Mouse (Mus musculus) MEL (cell line): ENCODE measurements around the gene Plekhb2. TPM values are rescaled to one million over a fixed set of nuclear protein-coding genes. Genes with fewer than 3 reads are reported as not detected.

ENCODE experiments used
- DNase-seq: peaks from one replicate; pipeline ENCODE4 v3.0.0; 2011; ENCODE audit warnings: low read depth, low spot score
- H3K27ac ChIP-seq: 2 replicates; pipeline ENCODE4 v1.5.1; 2012; ENCODE audit warnings: low read depth, mild to moderate bottlenecking, control low read depth, low read length, moderate library complexity; ENCODE audit not compliant: control insufficient read depth
- H3K27me3 ChIP-seq, 2 experiments: fragments of 150-350 bp in 1 of 2; sonication (generic) in 1 of 2; 2 replicates each; pipeline ENCODE4 v1.6.1; 2012; ENCODE audit warnings: low read length in 2 of 2, mild to moderate bottlenecking in 2 of 2, improper control_type of control experiment in 1 of 2, moderate library complexity in 1 of 2; ENCODE audit not compliant: insufficient read depth in 2 of 2, control insufficient read depth in 1 of 2
- H3K36me3 ChIP-seq, 2 experiments: 2 replicates each; pipeline ENCODE4 v1.6.1; 2012 to 2014; ENCODE audit warnings: low read length in 2 of 2, improper control_type of control experiment in 1 of 2, inconsistent platforms in 1 of 2, mild to moderate bottlenecking in 1 of 2; ENCODE audit not compliant: insufficient read depth in 2 of 2, control insufficient read depth in 1 of 2
- H3K4me1 ChIP-seq, 2 experiments: fragments of 150-350 bp in 1 of 2; sonication (generic) in 1 of 2; 2 replicates each; pipeline ENCODE4 v1.6.1; 2012; ENCODE audit warnings: low read length in 2 of 2, improper control_type of control experiment in 1 of 2, mild to moderate bottlenecking in 1 of 2; ENCODE audit not compliant: insufficient read depth in 2 of 2, control insufficient read depth in 1 of 2
- H3K4me3 ChIP-seq, 2 experiments: fragments of 150-350 bp in 1 of 2; sonication (generic) in 1 of 2; 2 replicates each; pipeline ENCODE4 v1.5.1; 2012; ENCODE audit warnings: low read depth in 2 of 2, low read length in 2 of 2, mild to moderate bottlenecking in 2 of 2, moderate library complexity in 2 of 2, control low read depth in 1 of 2, improper control_type of control experiment in 1 of 2; ENCODE audit not compliant: control insufficient read depth in 1 of 2, insufficient read depth in 1 of 2
- H3K79me2 ChIP-seq: 2 replicates; pipeline ENCODE4 v1.6.1; 2012; ENCODE audit warnings: mild to moderate bottlenecking, low read length, moderate library complexity; ENCODE audit not compliant: control insufficient read depth, poor library complexity, insufficient read depth
- H3K9ac ChIP-seq: 2 replicates; pipeline ENCODE4 v1.6.1; 2012; ENCODE audit warnings: low read depth, mild to moderate bottlenecking, control low read depth, low read length, moderate library complexity; ENCODE audit not compliant: control insufficient read depth, poor library complexity, severe bottlenecking
- H3K9me3 ChIP-seq: fragments of 150-350 bp; sonication (generic); replicated peaks from 2 replicates; pipeline ENCODE4 v1.6.1; 2012; ENCODE audit warnings: mild to moderate bottlenecking, low read length, improper control_type of control experiment, moderate library complexity; ENCODE audit not compliant: insufficient read depth
- BHLHE40 ChIP-seq: IDR thresholded peaks from 2 replicates; pipeline ENCODE4 v1.6.1; 2012; ENCODE audit warnings: low read depth, mild to moderate bottlenecking, inconsistent platforms, low read length, improper control_type of control experiment, borderline replicate concordance
- CTCF ChIP-seq, 3 experiments: IDR thresholded peaks in 2 of 3; conservative IDR thresholded peaks in 1 of 3; 2 replicates each; pipeline ENCODE4 v1.5.1; 2011 to 2012; ENCODE audit warnings: low read length in 3 of 3, low read depth in 2 of 3, mild to moderate bottlenecking in 2 of 3, improper control_type of control experiment in 1 of 3, inconsistent platforms in 1 of 3, mixed read lengths in 1 of 3, moderate library complexity in 1 of 3; ENCODE audit not compliant: control insufficient read depth in 1 of 3, insufficient read depth in 1 of 3, poor library complexity in 1 of 3, severe bottlenecking in 1 of 3
- E2F4 ChIP-seq: IDR thresholded peaks from 2 replicates; pipeline ENCODE4 v1.6.1; 2011; ENCODE audit warnings: low read depth, low read length, improper control_type of control experiment, borderline replicate concordance
- EP300 ChIP-seq, 2 experiments: IDR thresholded peaks; 2 replicates each; pipeline ENCODE4 v1.6.1; 2011; ENCODE audit warnings: improper control_type of control experiment in 2 of 2, low read length in 2 of 2, low read depth in 1 of 2, mild to moderate bottlenecking in 1 of 2
- ETS1 ChIP-seq: IDR thresholded peaks from 2 replicates; pipeline ENCODE4 v1.6.1; 2012; ENCODE audit warnings: low read depth, mild to moderate bottlenecking, inconsistent platforms, low read length, improper control_type of control experiment, moderate library complexity
- GABPA ChIP-seq: IDR thresholded peaks from 2 replicates; pipeline ENCODE4 v1.6.1; 2012; ENCODE audit warnings: low read depth, mild to moderate bottlenecking, inconsistent platforms, low read length, improper control_type of control experiment, moderate library complexity
- HCFC1 ChIP-seq: IDR thresholded peaks from 2 replicates; pipeline ENCODE4 v1.6.1; 2012; ENCODE audit warnings: low read depth, mild to moderate bottlenecking, inconsistent platforms, low read length, improper control_type of control experiment, moderate library complexity
- NELFE ChIP-seq: IDR thresholded peaks from 2 replicates; pipeline ENCODE4 v1.6.1; 2011; ENCODE audit warnings: low read depth, low read length, improper control_type of control experiment
- NRF1 ChIP-seq: IDR thresholded peaks from 2 replicates; pipeline ENCODE4 v1.6.1; 2014; ENCODE audit warnings: low read depth, mild to moderate bottlenecking, inconsistent platforms, low read length, improper control_type of control experiment, moderate library complexity; ENCODE audit not compliant: poor library complexity, insufficient read depth, severe bottlenecking
- RCOR1 ChIP-seq: IDR thresholded peaks from 2 replicates; pipeline ENCODE4 v1.6.1; 2012; ENCODE audit warnings: low read depth, mild to moderate bottlenecking, inconsistent platforms, low read length, improper control_type of control experiment
- SIN3A ChIP-seq: IDR thresholded peaks from 2 replicates; pipeline ENCODE4 v1.6.1; 2012; ENCODE audit warnings: low read length, improper control_type of control experiment, inconsistent platforms
- SMC3 ChIP-seq: IDR thresholded peaks from 2 replicates; pipeline ENCODE4 v1.6.1; 2011; ENCODE audit warnings: low read depth, low read length, improper control_type of control experiment
- TCF12 ChIP-seq: IDR thresholded peaks from 2 replicates; pipeline ENCODE4 v1.6.1; 2014; ENCODE audit warnings: low read depth, mild to moderate bottlenecking, inconsistent platforms, low read length, improper control_type of control experiment, moderate library complexity
- UBTF ChIP-seq: IDR thresholded peaks from 2 replicates; pipeline ENCODE4 v1.6.1; 2012; ENCODE audit warnings: low read depth, mild to moderate bottlenecking, inconsistent platforms, low read length, improper control_type of control experiment, moderate library complexity, borderline replicate concordance; ENCODE audit not compliant: insufficient read depth
- USF2 ChIP-seq, 2 experiments: IDR thresholded peaks; 2 replicates each; pipeline ENCODE4 v1.6.1; 2011 to 2012; ENCODE audit warnings: improper control_type of control experiment in 2 of 2, low read length in 2 of 2, borderline replicate concordance in 1 of 2, inconsistent platforms in 1 of 2, low read depth in 1 of 2, mild to moderate bottlenecking in 1 of 2; ENCODE audit not compliant: insufficient read depth in 1 of 2
- ZC3H11A ChIP-seq: IDR thresholded peaks from 2 replicates; pipeline ENCODE4 v1.6.1; 2012; ENCODE audit warnings: low read depth, mild to moderate bottlenecking, inconsistent platforms, low read length, improper control_type of control experiment
- polyA plus RNA-seq, 2 experiments: library from polyadenylated mRNA; stranded (reverse) in 1 of 2; unstranded in 1 of 2; fragments of >175 nt in 1 of 2; fragments of >200 nt in 1 of 2; gene quantifications; 2 replicates each; pipeline versions ENCODE4 v1.2.1 to v1.2.4; 2012; ENCODE audit warnings: low replicate concordance in 2 of 2, low read depth in 1 of 2; ENCODE audit not compliant: insufficient read length in 2 of 2, insufficient read depth in 1 of 2, missing spikeins in 1 of 2
- total RNA-seq: library from RNA; depleted of rRNA; stranded (reverse); fragments of 300-350 nt; gene quantifications from 2 replicates; pipeline ENCODE4 v1.2.3, GENCODE M21; 2012

Gene Plekhb2
- total and polyA plus RNA-seq, 3 experiments: 16.8 to 22.2 TPM; not detected in 1

DNA sequence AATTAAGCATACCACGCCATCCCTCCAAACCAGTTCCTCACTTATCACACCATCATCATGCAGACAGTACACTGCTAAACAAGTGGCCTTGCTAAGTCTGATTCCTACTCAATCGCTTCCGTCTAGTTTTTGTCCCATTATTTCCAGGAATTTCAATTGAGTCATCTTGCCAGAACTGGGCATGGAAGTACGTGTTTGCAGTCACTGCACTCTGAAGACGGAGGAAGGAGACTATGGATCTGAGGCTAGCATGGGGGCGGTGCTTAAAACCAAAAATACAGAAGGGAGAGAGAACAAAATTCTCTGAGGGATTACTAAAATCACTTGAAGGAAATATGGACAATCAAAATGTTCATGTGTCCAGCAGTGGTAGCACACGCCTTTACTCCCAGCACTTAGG, 27.0 kb upstream of the Plekhb2 start:
- no peak for DNase-seq
- H3K27ac ChIP-seq: no peak overlapping the region
- peaks cover 12% of the 10 kb centered on the region for H3K79me2 ChIP-seq
- peaks cover 0 to 31% of the 10 kb centered on the region in 2 experiments; a peak in 2 of 4 replicates for H3K36me3 ChIP-seq
- H3K4me1 ChIP-seq: no peaks in the 10 kb centered on the region
- H3K9me3 ChIP-seq: no peaks in the 10 kb centered on the region
- no peak overlapping the region for H3K4me3 ChIP-seq
- TF ChIP-seq UBTF: no peak
- TF ChIP-seq SIN3A: no peak
- H3K27me3 ChIP-seq: no peaks in the 10 kb centered on the region
- H3K9ac ChIP-seq: no peak overlapping the region

DNA sequence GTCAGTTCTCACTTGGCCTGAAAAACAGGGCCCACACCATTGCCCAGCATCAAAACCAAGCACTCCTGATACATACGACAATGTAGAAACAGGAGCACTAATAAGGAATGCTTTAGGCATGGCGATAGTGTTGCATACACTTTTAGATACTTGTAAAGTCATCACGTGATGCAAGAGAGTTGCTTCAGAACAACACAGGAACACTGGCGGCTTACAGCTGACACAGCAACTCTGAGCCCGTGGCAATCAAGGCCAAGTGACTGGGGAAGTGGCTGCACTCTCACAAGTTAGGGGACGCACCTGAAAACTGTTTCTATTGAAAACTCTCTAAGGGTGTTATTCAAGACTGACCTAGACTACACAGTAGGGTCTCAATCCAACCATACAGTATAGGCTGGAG, 26.4 kb upstream of the Plekhb2 start:
- Histone ChIP-seq H3K9ac (no peak overlapping the region), H3K4me1 (no peaks in the 10 kb centered on the region), H3K27ac (no peak overlapping the region), H3K36me3 (peaks cover 0 to 31% of the 10 kb centered on the region in 2 experiments; a peak in 2 of 4 replicates), H3K27me3 (no peaks in the 10 kb centered on the region), H3K9me3 (no peaks in the 10 kb centered on the region), H3K79me2 (peaks cover 16% of the 10 kb centered on the region), H3K4me3 (no peak overlapping the region)
- DNase-seq: no peak
- TF ChIP-seq BHLHE40 (no peak), SMC3 (no peak), GABPA (no peak), ZC3H11A (no peak)

DNA sequence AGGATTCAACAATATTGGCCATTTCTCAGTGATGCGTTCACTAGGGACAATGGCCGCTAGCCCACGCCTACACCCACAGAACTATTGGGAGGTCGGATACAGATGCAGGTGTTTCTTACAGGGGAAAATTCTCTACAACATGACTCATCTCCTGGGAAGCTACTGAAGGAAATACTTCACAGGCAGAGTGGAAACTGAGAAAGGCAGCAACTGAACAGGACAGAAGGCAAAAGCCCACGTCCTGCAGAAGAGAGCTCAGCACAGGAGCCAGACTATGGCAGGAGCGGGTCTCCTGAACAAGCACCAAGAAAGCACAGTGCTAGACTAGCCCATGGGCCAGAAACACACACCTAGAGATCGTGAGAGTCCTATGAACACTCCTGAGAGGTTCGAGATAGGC, 25.6 kb upstream of the Plekhb2 start:
- Histone ChIP-seq H3K79me2 (peaks cover 16% of the 10 kb centered on the region), H3K36me3 (peaks cover 0 to 29% of the 10 kb centered on the region in 2 experiments; a peak in 2 of 4 replicates), H3K4me3 (no peak overlapping the region), H3K4me1 (no peaks in the 10 kb centered on the region), H3K27me3 (no peaks in the 10 kb centered on the region), H3K9ac (no peak overlapping the region), H3K9me3 (no peaks in the 10 kb centered on the region), H3K27ac (no peak overlapping the region)
- no peak for DNase-seq
- TF ChIP-seq TCF12 (no peak), E2F4 (no peak), ETS1 (no peak), UBTF (no peak), NELFE (no peak), EP300 (IDR thresholded peaks at IDR 0.05; ENCODE audit: low read depth in 1 of 2, low read length in 2 of 2) (no peak), USF2 (IDR thresholded peaks at IDR 0.05; ENCODE audit: borderline replicate concordance in 1 of 2, insufficient read depth in 1 of 2, low read depth in 1 of 2, low read length in 2 of 2) (no peak), RCOR1 (no peak), BHLHE40 (no peak), HCFC1 (no peak), CTCF (IDR thresholded peaks at IDR 0.05 in 2 of 3, conservative IDR thresholded peaks at IDR 0.05 in 1 of 3; ENCODE audit: control insufficient read depth in 1 of 3, insufficient read depth in 1 of 3, low read depth in 2 of 3, low read length in 3 of 3, poor library complexity in 1 of 3, severe bottlenecking in 1 of 3) (no peak), NRF1 (no peak), SIN3A (no peak)
